Mouse (Mus musculus) lung, embryonic 14.5 days (tissue): ENCODE measurements around the gene Tfec. TPM values are rescaled to one million over a fixed set of nuclear protein-coding genes. Genes with fewer than 3 reads are reported as not detected.
A peak's percentile ranks its signal among the peaks of the same experiment; 100 is the strongest.

Experiments used
- ATAC-seq: fragments of 200-750 bp; cut with Nextera tagmentation; 2 replicates; pipeline ENCODE4 v1.8.0; 2017; ENCODE audit warnings: mild to moderate bottlenecking, moderate TSS enrichment, moderate library complexity; ENCODE audit not compliant: insufficient read depth
- DNase-seq: peaks from one replicate; pipeline ENCODE4 v3.0.0-alpha.2; 2015
- H3K27ac ChIP-seq: fragments of 300-500 bp; sonication (generic); 2 replicates; pipeline ENCODE4 v1.5.1; 2014; ENCODE audit warnings: low read depth, mild to moderate bottlenecking, moderate library complexity
- H3K27me3 ChIP-seq: fragments of 300-500 bp; sonication (generic); 2 replicates; pipeline ENCODE4 v1.6.1; 2014; ENCODE audit warnings: low read length, control low read depth; ENCODE audit not compliant: insufficient read depth
- H3K36me3 ChIP-seq: fragments of 300-500 bp; sonication (generic); 2 replicates; pipeline ENCODE4 v1.6.1; 2014; ENCODE audit warnings: control low read depth; ENCODE audit not compliant: insufficient read depth
- H3K4me1 ChIP-seq: fragments of 300-500 bp; sonication (generic); 2 replicates; pipeline ENCODE4 v1.6.1; 2014; ENCODE audit warnings: antibody characterized with exemption, control low read depth; ENCODE audit not compliant: insufficient read depth
- H3K4me2 ChIP-seq: fragments of 300-500 bp; sonication (generic); 2 replicates; pipeline ENCODE4 v1.6.1; 2014; ENCODE audit warnings: mild to moderate bottlenecking
- H3K4me3 ChIP-seq: fragments of 300-500 bp; sonication (generic); 2 replicates; pipeline ENCODE4 v1.5.1; 2014; ENCODE audit warnings: low read depth, low read length
- H3K9ac ChIP-seq: fragments of 300-500 bp; sonication (generic); 2 replicates; pipeline ENCODE4 v1.6.1; 2014
- H3K9me3 ChIP-seq: fragments of 300-500 bp; sonication (generic); 2 replicates; pipeline ENCODE4 v1.6.1; 2016; ENCODE audit warnings: low read depth, low read length, control low read depth
- CTCF ChIP-seq: IDR thresholded peaks from 2 replicates; pipeline ENCODE4 v1.5.1; 2016; ENCODE audit warnings: antibody characterized with exemption, low read depth
- WGBS: fragments of 180-500 bp; shearing (Covaris S2); extraction: QIAGEN DNeasy Blood & Tissue Kit; methylation state at CpG from one replicate; pipeline ENCODE4 v1.1.7; 2014; 5-methylcytosine and 5-hydroxymethylcytosine counted together
- polyA plus RNA-seq: library from polyadenylated mRNA; unstranded; fragments of >200 nt; fragmentation: Nextera tagmentation; extraction: Ambion mirVana; gene quantifications from 2 replicates; pipeline ENCODE4 v1.2.1, GENCODE M21; 2014

Gene Tfec
- polyA plus RNA-seq, 1 experiment from 2014 or later = 0.70 TPM

- Histone ChIP-seq H3K4me3 (no peak overlapping the region), H3K4me1 (no peaks in the 10 kb centered on the region; the same call in 1 of the 2 replicates), H3K4me2 (no peak overlapping the region), H3K27me3 (no peaks in the 10 kb centered on the region), H3K36me3 (no peaks in the 10 kb centered on the region), H3K9me3 (no peaks in the 10 kb centered on the region), H3K9ac (no peak overlapping the region), H3K27ac (no peak overlapping the region)
- no peak for DNase-seq
- TF ChIP-seq CTCF = no peak
- 34% methylated on average over 7 of the region's 7 CpGs for WGBS
- ATAC-seq = no peak
These were observed 104.2 kb downstream of the Tfec start for GRCm38 (mm10) chr6:16794036-16794435.

GRCm38 (mm10) chr6:16785166-16785565 lies 113.1 kb downstream of the Tfec start:
- WGBS = 49% methylated on average over 3 of the region's 3 CpGs
- ATAC-seq = peak; percentile 92
- no peak overlapping the region for H3K27ac ChIP-seq
- no peaks in the 10 kb centered on the region for H3K9me3 ChIP-seq
- peak; percentile 80 for DNase-seq
- no peak overlapping the region for H3K4me3 ChIP-seq
- no peak overlapping the region for H3K9ac ChIP-seq
- no peaks in the 10 kb centered on the region for H3K27me3 ChIP-seq
- no peaks in the 10 kb centered on the region for H3K36me3 ChIP-seq
- no peaks in the 10 kb centered on the region for H3K4me1 ChIP-seq
- no peak overlapping the region for H3K4me2 ChIP-seq
- TF ChIP-seq CTCF = no peak

Other genes starting within 250 kb of the Tfec start
- gene Tes, start 166.7 kb upstream of the Tfec start, polyA plus RNA-seq = 77.0 and 78.9 TPM in 2 replicates